In the genomic region with DNA sequence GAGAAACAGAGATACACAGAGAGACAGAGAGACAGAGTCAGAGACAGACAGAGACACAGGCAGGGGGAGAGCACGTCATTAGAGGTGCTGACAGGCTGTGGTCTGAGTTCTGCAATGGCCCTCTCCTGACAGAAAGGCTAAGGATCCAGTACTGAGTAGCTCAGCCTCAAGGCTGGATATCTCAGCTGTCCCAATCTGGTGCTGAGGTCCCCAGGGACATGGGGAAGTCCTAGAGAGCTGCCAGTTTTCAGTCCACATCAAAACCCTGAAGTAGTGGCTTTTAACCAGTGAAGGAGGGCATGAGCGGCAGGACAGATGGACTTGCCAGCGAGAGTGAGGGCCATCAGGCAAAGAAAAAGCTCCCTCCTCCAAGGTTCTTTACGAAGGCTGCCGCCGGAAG, we compare ENCODE assay signal across 23 mouse cellular contexts. TPM values are rescaled to one million over a fixed set of nuclear protein-coding genes. Genes with fewer than 3 reads are reported as not detected.
DNase-seq lines count a peak whose midpoint lies in the region; TF ChIP-seq lines count a peak whose summit lies in the region.
"Had no signal": no experiment of that assay in that cellular context is flagged by ENCODE, and none has a peak within 500 bp of the region (broad histone marks: within the 10 kb centered on the region; RNA-seq: fewer than 3 reads in every experiment).

No protein-coding gene starts in this region.

- 0 out of 2 replicates have a peak overlapping the region, but pooled peaks have one; percentile 27 for H3K27ac ChIP-seq in kidney, adult 2 months (ENCODE audit: insufficient read depth, low read depth, low read length)
- no peak overlapping the region for H3K27ac ChIP-seq in embryonic facial prominence, embryonic 10.5 days (replicated peaks)
- H3K27ac ChIP-seq: embryonic facial prominence, embryonic 15.5 days; forebrain, embryonic 10.5 days; hindbrain, embryonic 15.5 days had no signal

- no peaks in the 10 kb centered on the region for H3K27me3 ChIP-seq in kidney, adult 2 months (replicated peaks; ENCODE audit: control insufficient read depth, insufficient read depth, low read length)
- H3K27me3 ChIP-seq in E14TG2a.4 (ENCODE audit: insufficient read depth, low read length) = 0 out of 2 replicates have a peak, but pooled peaks cover 7% of the 10 kb centered on the region
- no peaks in the 10 kb centered on the region for H3K27me3 ChIP-seq in splenic B cell, adult 2 months (ENCODE audit: control insufficient read depth, insufficient read depth, low read length, poor library complexity, severe bottlenecking)
- H3K27me3 ChIP-seq in embryonic facial prominence, embryonic 10.5 days (replicated peaks; ENCODE audit: low read depth, poor library complexity, severe bottlenecking) = no peaks in the 10 kb centered on the region
- H3K27me3 ChIP-seq: embryonic facial prominence, embryonic 15.5 days; heart, embryonic 12.5 days; hindbrain, embryonic 15.5 days; Patski had no signal

- peak; percentile 90 for DNase-seq in heart, adult 11 months
- DNase-seq in heart, postnatal 4 days = no peak
- DNase-seq in kidney, adult 2 months = no peak
- no peak for DNase-seq in kidney, adult 18-20 months
- DNase-seq in splenic B cell, adult 2 months (ENCODE audit: low read depth, low spot score) = peak; percentile 9
- DNase-seq in embryonic facial prominence, embryonic 10.5 days (ENCODE audit: low spot score) = no peak
- DNase-seq in cerebellum, adult 11-12 months = no peak
- DNase-seq: adrenal gland, adult 8-10 months; cerebellum, adult 2 months; gastrocnemius, postnatal 36 days had no signal

- TF ChIP-seq POLR2A in kidney, adult 2 months (IDR thresholded peaks at IDR 0.05; ENCODE audit: low read depth, low read length) = no peak

- H3K4me3 ChIP-seq in kidney, adult 2 months (ENCODE audit: insufficient read depth, low read depth, low read length) = no peak overlapping the region
- H3K4me3 ChIP-seq in E14TG2a.4 (replicated peaks; ENCODE audit: low read length) = 0 out of 2 replicates have a peak overlapping the region, but pooled peaks have one; percentile 20
- H3K4me3 ChIP-seq in embryonic facial prominence, embryonic 10.5 days = no peak overlapping the region
- H3K4me3 ChIP-seq: embryonic facial prominence, embryonic 15.5 days; erythroblast, embryonic 14.5 days; forebrain, embryonic 10.5 days; heart, embryonic 12.5 days; hindbrain, embryonic 15.5 days had no signal

- no peaks in the 10 kb centered on the region for H3K36me3 ChIP-seq in kidney, adult 2 months (ENCODE audit: control insufficient read depth, insufficient read depth, low read length)
- no peaks in the 10 kb centered on the region for H3K36me3 ChIP-seq in E14TG2a.4 (ENCODE audit: insufficient read depth, low read length)
- H3K36me3 ChIP-seq in splenic B cell, adult 2 months (ENCODE audit: control insufficient read depth, insufficient read depth, low read length, poor library complexity, severe bottlenecking) = no peaks in the 10 kb centered on the region
- no peaks in the 10 kb centered on the region for H3K36me3 ChIP-seq in embryonic facial prominence, embryonic 10.5 days (replicated peaks)
- H3K36me3 ChIP-seq: embryonic facial prominence, embryonic 15.5 days; forebrain, embryonic 10.5 days; heart, embryonic 12.5 days; hindbrain, embryonic 15.5 days had no signal

- peaks cover 8% of the 10 kb centered on the region; the same call in 1 of the 2 replicates for H3K4me1 ChIP-seq in kidney, adult 2 months (ENCODE audit: control insufficient read depth, insufficient read depth, low read length)
- peaks cover 22% of the 10 kb centered on the region for H3K4me1 ChIP-seq in E14TG2a.4 (replicated peaks; ENCODE audit: low read depth, low read length)
- peaks cover 4% of the 10 kb centered on the region; the same call in 1 of the 2 replicates for H3K4me1 ChIP-seq in embryonic facial prominence, embryonic 10.5 days
- H3K4me1 ChIP-seq: embryonic facial prominence, embryonic 15.5 days; hindbrain, embryonic 15.5 days had no signal

- whole genome bisulfite sequencing in kidney, adult 2 months = 85% methylated on average over 6 of the region's 6 CpGs
- WGBS in embryonic facial prominence, embryonic 10.5 days = 74% methylated on average over 6 of the region's 6 CpGs

- TF ChIP-seq CTCF in kidney, adult 2 months (conservative IDR thresholded peaks at IDR 0.05; ENCODE audit: insufficient read depth, insufficient read length, low read depth, low read length) = no peak
- TF ChIP-seq CTCF in E14TG2a.4 (conservative IDR thresholded peaks at IDR 0.05; ENCODE audit: low read length) = no peak

- H3K9me3 ChIP-seq in E14TG2a.4 (ENCODE audit: low read length) = peaks cover 12% of the 10 kb centered on the region
- no peaks in the 10 kb centered on the region for H3K9me3 ChIP-seq in embryonic facial prominence, embryonic 10.5 days
- H3K9me3 ChIP-seq: embryonic facial prominence, embryonic 15.5 days; forebrain, embryonic 10.5 days; heart, embryonic 12.5 days; hindbrain, embryonic 15.5 days had no signal

RNA-seq across cellular contexts. Expression of gene Klhl8, which starts 12.0 kb away (rescaled TPM):
- 10 to 100 TPM; 12.1 to 13.1 TPM for total RNA-seq in heart, postnatal 4 days (2021)
- polyA plus RNA-seq in kidney, adult 2 months (2012; rRNA removed) = 5.6 and 6.1 TPM in 2 replicates
- polyA plus RNA-seq in embryonic facial prominence, embryonic 10.5 days (2016; fragmentation: Nextera tagmentation; extraction: Ambion mirVana) = 11.9 and 12.1 TPM in 2 replicates
- polyA plus RNA-seq: erythroblast, embryonic 14.5 days had no signal

RNA-seq across cellular contexts. Expression of gene Hsd17b13, which starts 54.1 kb away (rescaled TPM):
- under 1 TPM in 1 of 2 experiments, not detected in 1; 0.26 TPM for total RNA-seq in heart, postnatal 4 days (2021)
- polyA plus RNA-seq in kidney, adult 2 months (2012; rRNA removed) = 0.13 TPM in 1 of 2 replicates, not detected in the other
- polyA plus RNA-seq in embryonic facial prominence, embryonic 10.5 days (2016; fragmentation: Nextera tagmentation; extraction: Ambion mirVana) = not detected in 2 replicates
- total RNA-seq: adrenal gland, adult 8-10 months; gastrocnemius, adult 8-10 months; gastrocnemius, postnatal 36 days; heart, adult 18-20 months; MEL had no signal
- polyA plus RNA-seq: cerebellum, adult 2 months; embryonic facial prominence, embryonic 11.5 days; erythroblast, embryonic 14.5 days; forebrain, embryonic 10.5 days; forebrain, embryonic 14.5 days; heart, embryonic 12.5 days; hindbrain, embryonic 11.5 days; hindbrain, embryonic 15.5 days; Patski had no signal

Comparison
In these comparisons a context has a peak if more than half of its experiments do, and no peak if none do; other contexts are left out.
1. DNase-seq: peak in heart, adult 11 months (single experiment) and splenic B cell, adult 2 months (single experiment); none in heart, postnatal 4 days (single experiment), kidney, adult 2 months (single experiment), kidney, adult 18-20 months (single experiment), embryonic facial prominence, embryonic 10.5 days (single experiment) and cerebellum, adult 11-12 months (single experiment).